Mouse (Mus musculus) gastrocnemius, postnatal 36 days (tissue): ENCODE data around the gene Idh1. TPM values are rescaled to one million over a fixed set of nuclear protein-coding genes. Genes with fewer than 3 reads are reported as not detected.
A peak's percentile ranks its signal among the peaks of the same experiment; 100 is the strongest.

ENCODE experiments used
- DNase-seq, 2 experiments: peaks; one replicate each; pipeline ENCODE4 v3.0.0; 2022
- intact Hi-C: fragments of 180-260 bp; cut with DNase I; formaldehyde crosslinking; loops from one replicate; pipeline ENCODE4 v1.15.1; 2025
- total RNA-seq, 2 experiments: library from RNA; stranded (reverse); gene quantifications; 2 replicates each; pipeline ENCODE4 v1.2.3; 2021

Idh1 gene
- total RNA-seq, 2 experiments from 2014 or later, result 21.2 to 36.7 TPM

DNA sequence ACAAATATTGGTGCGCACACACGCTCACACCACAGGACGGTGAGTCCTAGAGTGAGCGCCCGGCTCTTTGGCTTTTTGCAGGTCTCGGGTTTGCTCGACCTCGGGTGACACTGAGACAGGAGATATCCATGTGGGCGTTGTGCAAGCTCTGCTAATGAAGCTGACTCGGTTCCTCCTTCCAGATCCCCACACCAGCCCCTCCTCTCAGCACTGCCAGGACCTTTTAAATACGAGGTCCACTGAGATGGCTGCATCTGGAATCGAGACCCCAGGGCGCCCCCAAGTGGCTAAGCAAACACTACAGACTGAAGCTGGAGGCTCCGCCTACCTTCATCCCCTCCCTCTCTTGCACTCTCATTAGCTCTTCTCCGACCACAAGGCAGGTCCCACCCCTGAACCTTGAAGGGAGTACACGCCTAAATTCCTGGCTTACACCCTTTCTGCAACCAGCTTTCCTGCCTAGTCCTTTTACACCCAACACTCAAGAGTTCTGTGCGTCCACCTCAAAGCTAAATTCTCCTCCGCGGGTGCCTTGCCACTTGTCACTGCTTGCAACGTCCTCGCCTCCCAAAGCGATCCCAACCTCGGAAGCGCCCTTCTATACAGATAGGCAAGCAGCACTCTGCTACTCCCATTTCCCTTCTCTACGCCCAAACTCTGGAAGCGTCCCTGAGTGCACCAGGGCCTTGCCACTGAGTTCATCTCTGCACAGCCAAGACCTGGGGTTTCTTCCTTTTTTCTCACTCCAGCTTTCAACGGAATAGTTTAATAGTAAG, 8.0 kb downstream of the Idh1 start:
- DNase-seq, result peak; percentile 94
- intact Hi-C loops, result loop anchor here (2.0 kb wide), 1 partner anchor 132 kb away; no protein-coding TSS in a partner anchor

DNA sequence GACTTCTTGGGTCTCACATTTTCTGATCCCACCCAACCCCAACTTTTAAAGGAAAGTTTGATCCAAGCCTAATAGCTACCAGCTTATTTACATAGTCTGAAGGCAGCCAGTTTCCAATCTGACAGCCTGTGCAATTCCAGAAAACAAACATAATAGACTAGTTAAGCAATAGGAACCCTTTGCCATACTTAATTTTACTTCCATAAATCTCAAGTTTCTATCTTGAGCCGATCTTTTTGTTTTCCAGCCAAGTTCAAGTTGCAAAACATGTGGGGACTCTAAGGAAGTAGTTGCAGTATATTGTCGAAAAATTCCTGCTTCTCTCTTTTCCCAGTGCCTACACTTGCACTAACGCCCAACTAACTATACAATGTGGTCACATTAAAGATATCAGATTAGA, 8.8 kb downstream of the Idh1 start:
- DNase-seq, result no peak
- intact Hi-C loops, result no loop called here

DNA sequence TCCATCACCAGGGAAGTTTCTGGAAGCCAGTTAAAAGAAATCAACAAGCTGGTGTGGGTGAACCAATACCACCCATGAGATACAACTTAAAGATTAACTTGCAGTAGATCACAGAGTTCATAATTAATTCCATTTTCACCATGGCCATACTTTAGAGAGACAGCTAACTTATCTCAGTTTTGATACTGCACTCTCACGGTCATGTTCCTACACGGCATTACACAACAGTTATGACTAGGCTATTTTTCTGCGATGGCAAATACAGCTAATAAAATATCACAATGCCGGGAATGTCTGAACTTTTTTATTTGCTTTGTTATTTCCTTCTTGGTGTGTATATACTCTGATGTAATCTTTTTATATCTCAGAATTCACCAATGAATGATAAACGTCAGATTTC, 9.4 kb downstream of the Idh1 start:
- DNase-seq, result no peak
- intact Hi-C loops, result no loop called here

DNA sequence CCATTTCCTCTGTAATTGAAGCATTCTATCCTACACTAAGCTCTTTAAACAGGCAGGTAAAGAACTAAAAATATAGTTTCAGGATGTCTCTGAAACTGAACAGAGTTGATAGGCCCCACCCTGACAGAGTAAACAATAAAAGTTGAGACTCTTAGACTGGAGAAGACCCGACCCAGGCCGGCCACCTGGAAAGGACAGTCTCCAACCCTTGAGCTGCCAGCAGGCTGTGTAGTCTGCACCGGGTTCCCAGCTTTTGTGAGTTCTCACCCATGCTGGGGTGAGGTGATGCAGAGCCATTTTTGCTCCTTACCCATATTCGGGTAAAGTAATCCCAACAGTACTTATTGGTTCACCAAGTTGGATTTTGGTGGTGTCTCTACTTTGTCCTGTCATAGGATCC, 10.1 kb downstream of the Idh1 start:
- no peak for DNase-seq
- intact Hi-C loops, result no loop called here

DNA sequence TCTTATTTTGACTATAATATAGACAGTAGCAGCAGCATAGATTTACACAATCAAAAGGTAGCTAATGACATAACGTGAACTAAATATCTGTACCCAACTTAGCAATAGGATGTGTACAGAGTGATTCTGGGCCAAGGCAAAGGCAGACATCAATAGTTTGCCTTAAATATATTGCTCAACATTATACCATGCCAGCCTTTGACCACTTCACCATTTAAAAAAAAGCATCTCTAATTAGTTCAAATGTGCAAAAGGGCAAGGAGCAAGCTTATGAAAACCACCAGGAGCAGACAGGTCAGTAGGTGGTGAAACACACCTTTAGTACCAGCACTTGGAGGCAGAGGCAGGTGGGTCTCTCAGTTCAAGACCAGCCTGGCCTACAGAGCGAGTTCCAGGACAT, 12.6 kb downstream of the Idh1 start:
- intact Hi-C loops, result no loop called here
- no peak for DNase-seq

DNA sequence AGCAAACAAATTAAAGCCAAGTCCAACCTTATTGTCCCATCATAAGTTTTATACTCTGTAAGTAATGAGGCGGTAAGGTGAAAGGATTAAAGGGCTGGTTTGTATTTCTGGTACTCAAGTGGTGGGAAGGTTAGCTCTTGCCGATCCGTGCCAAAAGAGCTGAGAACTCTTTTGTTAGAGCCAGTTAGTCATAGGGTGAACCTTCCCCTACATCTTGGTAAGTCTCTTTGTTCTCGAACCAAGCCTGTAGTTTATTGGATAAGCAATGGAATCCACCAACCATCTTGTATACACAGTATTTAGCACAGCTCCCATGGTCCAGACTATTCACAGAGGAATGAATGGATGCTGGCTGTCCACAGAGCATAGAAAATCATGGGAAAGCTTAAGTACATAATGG, 14.7 kb downstream of the Idh1 start:
- intact Hi-C loops, result no loop called here
- DNase-seq, result no peak

DNA sequence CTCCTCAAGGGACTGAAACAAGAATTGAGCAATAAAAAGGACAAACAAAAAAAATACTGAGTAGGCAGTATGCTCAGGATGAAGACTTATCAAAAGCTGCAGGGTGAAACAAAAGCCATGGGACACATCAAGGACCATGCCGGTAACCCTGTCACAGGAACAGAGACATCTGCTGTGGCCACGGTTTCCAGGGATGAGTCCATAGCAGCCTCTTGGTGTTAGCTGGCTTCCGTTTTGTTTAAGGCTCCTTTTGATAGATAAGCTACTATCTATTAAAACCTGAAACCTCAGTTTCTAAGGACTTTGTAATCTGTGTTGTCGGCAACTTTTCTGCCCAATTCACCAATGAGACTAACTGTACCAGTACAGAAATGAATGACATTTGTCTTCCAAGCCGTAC, 16.4 kb downstream of the Idh1 start:
- intact Hi-C loops, result no loop called here
- no peak for DNase-seq

DNA sequence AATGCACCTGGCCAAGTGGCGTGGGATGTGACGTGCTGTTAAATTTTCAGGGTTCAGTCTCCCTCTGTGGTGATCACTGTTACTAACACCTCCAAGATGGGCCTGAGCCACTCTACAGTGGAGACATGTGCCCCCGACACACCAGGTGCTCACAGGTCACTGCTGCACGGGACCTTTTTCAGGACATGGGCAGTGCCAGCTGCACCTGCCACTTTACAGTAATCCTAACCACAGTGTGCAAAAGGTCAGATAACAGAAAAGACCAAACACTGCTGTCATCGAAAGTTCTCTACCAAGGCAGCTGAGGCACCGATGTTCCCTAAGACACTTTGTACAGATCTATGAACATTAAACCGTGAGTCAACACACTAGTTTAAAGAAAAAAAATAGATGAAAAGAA, 16.8 kb downstream of the Idh1 start:
- intact Hi-C loops, result no loop called here

DNA sequence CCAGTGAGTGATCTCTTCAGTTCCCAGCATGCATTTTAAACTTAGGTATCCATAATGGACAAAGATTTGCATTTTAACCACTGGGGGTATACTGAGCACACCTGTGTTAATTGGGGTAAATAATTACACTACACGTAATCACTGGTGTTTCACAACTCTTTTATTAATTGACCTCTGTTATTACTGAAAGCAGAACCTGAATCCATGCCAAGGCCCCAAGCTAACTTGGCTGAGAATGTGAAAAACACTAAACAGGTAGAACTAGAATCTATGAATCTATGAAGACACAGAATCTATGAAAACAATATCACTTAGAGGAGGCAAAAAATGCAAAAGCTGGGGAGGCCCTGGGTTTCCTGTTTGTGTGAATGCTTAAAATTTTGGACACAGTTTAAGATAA, 18.8 kb downstream of the Idh1 start:
- no peak for DNase-seq

More for the DNA sequence above, 16.8 kb downstream of the Idh1 start:
- no peak for DNase-seq

DNA sequence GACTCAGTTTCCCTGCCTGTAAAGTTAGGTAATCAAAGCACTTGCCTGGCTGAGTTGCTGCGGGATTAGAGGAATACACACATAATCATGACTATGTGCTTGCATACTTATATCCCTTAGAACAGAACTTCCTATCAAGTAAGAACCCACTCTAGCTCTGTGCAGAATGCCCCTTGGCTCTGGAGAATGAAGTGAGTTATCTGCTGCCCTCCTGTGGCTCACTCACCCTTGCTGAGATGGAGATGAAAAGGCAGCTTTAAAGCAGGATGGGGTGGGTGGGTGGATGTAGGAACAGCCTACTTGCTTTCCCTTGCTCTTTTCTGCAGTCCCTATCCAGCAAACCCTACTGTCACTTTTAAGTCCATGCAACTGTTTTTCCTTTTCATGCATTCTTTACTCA, 24.1 kb downstream of the Idh1 start:
- no peak for DNase-seq
- intact Hi-C loops, result loop anchor here (5.0 kb wide), 1 partner anchor 50 kb away; no protein-coding TSS in a partner anchor

More for the DNA sequence above, 18.8 kb downstream of the Idh1 start:
- intact Hi-C loops, result no loop called here

DNA sequence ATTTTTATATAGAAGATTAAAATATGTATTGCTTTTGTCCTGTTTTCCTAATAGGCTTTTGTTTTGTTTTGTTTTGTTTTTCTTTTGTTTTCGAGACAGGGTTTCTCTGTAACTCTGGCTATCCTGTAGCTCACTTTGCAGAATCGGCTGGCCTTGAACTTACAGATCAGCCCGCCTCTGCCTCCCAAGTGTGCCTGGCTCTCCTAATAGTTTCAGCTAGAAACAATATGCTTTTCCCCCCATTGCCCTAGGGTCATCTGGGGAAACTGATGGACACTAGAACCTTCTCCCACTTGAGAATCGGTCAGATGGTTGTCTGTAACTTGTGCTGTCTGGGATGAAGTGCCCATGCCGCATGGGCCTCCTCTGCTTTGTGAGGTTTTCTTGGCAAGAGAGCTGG, 30.2 kb downstream of the Idh1 start:
- DNase-seq, result no peak
- intact Hi-C loops, result no loop called here

DNA sequence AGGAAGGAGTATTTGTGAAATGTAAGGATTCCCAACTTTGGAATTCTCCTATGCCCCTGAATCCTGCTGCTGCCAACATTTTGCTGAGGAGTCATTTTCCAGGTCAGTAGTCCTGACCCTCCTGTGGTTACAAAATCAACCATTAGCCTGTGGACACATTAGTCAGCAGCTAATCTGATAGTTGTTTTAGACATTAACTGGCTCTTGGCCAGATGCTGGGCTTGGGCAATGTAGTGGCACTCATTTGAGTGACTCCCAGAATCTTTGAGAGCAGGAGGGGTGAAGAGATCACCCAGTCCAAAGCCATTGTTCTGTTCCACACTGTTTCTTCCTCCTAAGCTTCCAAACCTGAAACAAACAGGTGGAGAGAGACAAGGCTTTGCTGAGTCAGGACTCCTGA, 31.5 kb downstream of the Idh1 start:
- no peak for DNase-seq
- intact Hi-C loops, result no loop called here

DNA sequence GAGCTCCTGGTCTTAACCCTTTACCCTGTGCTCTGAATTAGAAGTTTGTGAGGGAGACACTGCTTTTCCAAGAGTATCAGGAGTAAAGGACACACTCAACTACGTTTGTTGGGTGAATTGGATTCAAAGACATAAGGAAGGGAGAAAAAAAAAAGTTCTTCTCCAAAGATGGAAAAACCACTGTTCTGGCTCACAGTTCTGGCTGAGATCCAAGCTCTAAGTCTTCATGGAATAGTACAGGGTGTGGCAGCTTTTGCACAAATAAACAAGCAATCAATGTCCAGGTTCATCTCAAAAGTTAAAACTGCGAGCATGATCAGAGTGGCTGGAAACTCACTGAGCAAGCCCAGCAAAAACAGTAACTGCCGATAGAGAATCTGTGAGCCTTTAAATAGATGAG, 38.3 kb downstream of the Idh1 start:
- intact Hi-C loops, result no loop called here

DNA sequence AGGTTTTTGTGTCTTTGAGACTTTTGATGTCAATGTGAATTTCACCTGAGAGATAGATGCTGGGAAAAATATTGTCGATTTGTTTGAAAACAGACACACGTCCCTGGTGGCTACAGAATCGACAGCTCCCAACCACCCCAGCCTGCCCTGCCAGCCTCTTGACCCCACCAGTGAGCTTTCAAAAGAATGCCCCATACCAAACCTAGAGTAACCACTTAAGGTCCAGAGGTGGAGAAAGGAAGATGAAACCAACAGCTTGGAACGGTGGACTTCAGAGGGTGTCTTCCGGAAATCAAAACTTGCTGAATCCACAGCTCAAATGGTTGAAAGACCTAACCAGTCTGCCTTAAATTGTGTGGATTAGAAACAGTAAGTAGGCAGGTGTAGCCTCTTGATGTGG, 39.0 kb downstream of the Idh1 start:
- intact Hi-C loops, result no loop called here
- no peak for DNase-seq

More for the DNA sequence above, 38.3 kb downstream of the Idh1 start:
- no peak for DNase-seq

DNA sequence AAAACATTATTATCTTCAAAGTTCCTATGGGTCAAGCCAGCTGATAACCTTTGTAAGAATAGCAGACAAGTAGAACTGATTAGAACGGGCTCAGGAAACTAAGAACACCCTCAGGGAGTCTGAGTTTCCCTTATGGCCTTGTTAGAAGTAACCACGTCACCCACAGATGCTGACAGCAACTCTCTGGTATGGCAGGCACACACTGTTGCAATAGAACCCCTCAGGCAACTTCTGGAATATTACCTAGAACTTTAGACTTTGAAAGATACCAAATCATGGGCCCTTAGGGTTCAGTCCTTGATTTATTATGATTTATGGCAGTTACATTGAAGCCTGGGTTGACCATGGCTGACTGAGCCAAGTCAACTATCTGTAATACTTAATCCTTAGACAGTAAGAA, 39.7 kb downstream of the Idh1 start:
- DNase-seq, result no peak
- intact Hi-C loops, result no loop called here

DNA sequence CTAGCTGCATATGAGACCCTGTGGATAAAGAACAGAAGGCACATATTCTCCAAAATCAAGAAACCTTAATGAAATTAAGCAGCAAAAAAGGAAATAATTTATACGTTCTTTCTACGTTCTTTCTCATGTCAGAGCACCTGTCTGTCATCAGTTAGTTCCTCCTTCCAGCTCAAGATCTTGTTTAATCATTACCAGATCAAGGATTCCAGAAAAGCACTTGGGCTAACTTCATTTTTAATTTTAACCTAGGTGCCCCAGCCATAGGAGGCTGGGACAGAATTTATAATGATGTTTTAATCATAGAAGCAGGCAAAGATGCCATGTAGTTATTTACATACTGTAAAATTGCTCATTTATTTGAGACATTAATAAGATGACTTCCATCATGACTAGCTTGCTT, 41.5 kb downstream of the Idh1 start:
- DNase-seq, result no peak
- intact Hi-C loops, result no loop called here

DNA sequence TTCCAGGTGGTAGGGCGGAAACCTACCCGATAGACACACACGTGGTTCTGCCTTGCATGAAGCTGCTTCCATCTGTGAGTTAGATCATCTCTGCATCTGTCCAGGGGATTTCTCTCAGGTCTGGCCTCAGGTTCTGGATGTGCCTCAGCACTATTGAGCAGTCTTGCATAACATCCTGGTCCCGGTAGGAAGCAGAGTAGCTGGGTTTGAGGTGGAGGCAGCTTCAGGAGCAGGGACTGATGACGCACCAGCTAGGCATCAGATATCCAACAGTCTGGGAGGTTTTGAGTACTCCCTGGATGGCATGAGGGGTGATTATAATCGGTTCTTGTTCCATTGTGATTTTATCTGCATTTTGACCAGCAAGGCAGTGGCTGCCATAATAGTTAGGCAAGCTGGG, 48.7 kb downstream of the Idh1 start:
- intact Hi-C loops, result no loop called here
- DNase-seq, result no peak

DNA sequence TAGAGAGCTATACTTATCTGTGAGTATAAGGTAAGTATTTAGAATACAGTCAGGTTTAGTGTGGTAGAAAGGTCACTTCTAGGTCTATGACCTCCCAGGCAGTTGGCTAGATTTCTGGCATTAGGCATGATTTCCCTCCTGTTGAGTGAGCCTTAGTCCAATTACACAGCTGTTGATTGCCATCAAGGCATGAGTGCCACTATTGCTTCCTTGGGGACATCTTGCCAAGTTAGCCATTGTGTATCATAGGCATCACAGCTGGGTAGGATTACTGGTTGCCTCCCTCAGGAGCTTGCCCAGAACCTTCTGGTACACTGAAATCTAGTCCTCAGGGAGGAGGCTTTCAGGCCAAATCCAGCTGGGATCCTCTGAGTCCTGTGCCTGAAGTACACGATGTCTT, 53.5 kb downstream of the Idh1 start:
- intact Hi-C loops, result no loop called here
- no peak for DNase-seq

DNA sequence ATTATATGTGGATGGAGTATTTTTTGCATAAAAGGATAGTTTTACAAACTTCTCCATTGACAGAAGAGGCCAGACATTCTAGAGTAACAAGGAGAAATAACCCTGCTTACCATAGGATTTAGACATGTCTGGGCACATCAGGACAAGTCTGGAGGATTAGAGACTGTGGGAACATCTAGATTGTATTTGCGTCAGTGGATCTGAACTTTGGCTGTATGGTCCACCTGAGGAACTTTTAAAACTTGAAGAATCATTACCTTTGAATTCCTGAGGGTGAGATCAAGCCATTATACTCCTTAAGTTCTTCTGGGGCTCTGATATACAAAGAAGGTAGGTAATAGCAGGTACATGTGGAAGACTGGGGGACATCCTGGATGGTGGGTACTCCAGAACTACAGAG, 54.6 kb downstream of the Idh1 start:
- no peak for DNase-seq
- intact Hi-C loops, result no loop called here

DNA sequence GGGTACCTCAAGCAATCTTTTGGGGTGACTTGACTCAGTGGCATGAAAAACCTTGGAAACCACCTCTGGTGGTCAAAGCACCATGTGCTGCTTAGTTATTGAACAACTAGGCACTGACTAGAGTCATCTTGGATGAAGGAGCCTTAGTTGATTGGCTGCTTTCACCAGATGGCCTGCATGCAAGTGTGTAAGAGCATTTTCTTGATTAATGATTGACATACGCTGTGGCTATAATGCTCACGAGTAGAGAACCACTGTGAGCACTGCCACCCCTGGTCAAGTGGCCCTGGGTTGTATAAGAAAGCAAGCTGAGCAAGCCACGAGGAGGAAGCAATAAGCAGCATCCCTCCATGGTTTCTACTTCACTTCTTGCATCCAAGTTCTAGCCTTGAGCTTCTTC, 56.1 kb downstream of the Idh1 start:
- DNase-seq, result no peak
- intact Hi-C loops, result no loop called here

DNA sequence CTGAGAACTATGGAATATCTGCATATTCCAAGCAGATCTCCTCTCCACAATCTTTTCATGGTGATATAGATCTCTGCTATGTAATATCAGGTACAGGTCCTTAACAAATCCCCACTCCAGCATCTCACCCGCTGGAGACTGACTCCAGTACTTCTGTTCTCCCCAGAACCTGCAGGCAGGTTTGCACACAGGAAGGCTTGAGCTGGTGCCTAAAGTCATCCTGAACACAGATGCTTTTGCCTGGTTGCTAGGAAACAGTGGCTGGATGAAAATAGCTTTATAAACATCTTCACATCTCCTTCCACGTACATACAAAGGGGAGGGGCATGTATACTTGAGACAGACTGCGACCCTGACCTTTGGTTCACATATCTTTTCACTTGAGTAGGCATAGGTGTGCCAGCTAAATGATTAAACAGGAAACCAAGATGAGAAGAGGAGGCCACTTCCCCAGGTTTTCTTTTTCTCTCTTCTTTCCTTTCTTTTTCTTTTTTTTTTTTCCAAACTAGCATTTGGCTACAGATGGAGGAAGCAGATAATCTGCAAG, 56.6 kb downstream of the Idh1 start:
- no peak for DNase-seq
- intact Hi-C loops, result no loop called here

DNA sequence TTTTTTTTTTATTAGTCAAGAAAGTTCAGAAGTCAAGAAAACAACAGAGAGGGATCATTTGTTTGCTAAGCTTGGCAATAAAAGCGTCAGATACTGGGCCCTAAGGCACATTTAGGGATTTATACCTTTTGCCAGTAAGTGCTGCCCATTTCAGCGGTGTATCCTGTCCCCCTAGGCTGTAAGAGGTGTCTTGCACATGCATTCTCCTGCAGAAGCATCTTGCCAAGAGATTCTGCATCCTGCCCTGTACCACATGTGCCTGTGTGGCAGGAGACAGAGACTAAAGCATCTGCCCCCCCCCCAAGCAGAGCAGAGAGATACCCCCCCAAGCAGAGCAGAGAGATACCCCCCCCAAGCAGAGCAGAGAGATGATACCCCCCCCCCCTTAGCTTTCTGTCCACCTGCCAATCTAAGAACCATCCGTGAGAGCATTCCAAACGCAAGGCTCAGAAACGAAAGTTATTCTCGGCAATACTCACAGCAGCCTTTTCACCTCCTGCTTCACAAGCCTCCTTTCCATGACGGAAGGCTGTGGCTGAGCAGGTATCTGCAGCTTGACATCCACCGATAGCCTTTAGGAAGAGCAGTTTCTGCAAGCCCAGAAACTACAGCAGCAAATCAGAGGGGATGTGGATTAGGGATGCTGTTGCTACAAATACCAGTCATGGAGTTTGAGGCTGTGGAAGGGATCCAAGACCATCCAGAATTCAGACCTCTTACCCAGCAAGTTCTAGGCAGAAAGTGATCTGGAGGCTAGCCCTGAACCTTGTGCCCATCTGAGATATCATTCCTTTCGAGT, 63.5 kb downstream of the Idh1 start, which contains the start of gene D630023F18Rik:
Gene D630023F18Rik, minus strand, starts transcription at position 641 of the 799 bp plus-strand sequence.
- intact Hi-C loops, result no loop called here
- DNase-seq, result no peak
